Mouse (Mus musculus) midbrain, embryonic 15.5 days (tissue): ENCODE data around the gene Muc2. TPM values are rescaled to one million over a fixed set of nuclear protein-coding genes. Genes with fewer than 3 reads are reported as not detected.

ENCODE experiments used
- ATAC-seq: fragments of 200-750 bp; cut with Nextera tagmentation; replicated peaks from 2 replicates; pipeline ENCODE4 v1.8.0; 2017; ENCODE audit warnings: moderate TSS enrichment
- H3K27ac ChIP-seq: fragments of 300-500 bp; sonication (generic); 2 replicates; pipeline ENCODE4 v1.5.1; 2015; ENCODE audit warnings: mild to moderate bottlenecking, inconsistent platforms
- H3K27me3 ChIP-seq: fragments of 300-500 bp; sonication (generic); replicated peaks from 2 replicates; pipeline ENCODE4 v1.6.1; 2015; ENCODE audit warnings: inconsistent platforms
- H3K36me3 ChIP-seq: fragments of 300-500 bp; sonication (generic); replicated peaks from 2 replicates; pipeline ENCODE4 v1.6.1; 2015; ENCODE audit warnings: inconsistent platforms
- H3K4me1 ChIP-seq: fragments of 300-500 bp; sonication (generic); 2 replicates; pipeline ENCODE4 v1.6.1; 2015; ENCODE audit warnings: inconsistent platforms
- H3K4me2 ChIP-seq: fragments of 300-500 bp; sonication (generic); 2 replicates; pipeline ENCODE4 v1.6.1; 2015; ENCODE audit warnings: inconsistent platforms, mild to moderate bottlenecking, moderate library complexity
- H3K4me3 ChIP-seq: fragments of 300-500 bp; sonication (generic); 2 replicates; pipeline ENCODE4 v1.5.1; 2015; ENCODE audit warnings: mild to moderate bottlenecking, inconsistent platforms
- H3K9ac ChIP-seq: fragments of 300-500 bp; sonication (generic); 2 replicates; pipeline ENCODE4 v1.6.1; 2015; ENCODE audit warnings: mild to moderate bottlenecking, inconsistent platforms
- H3K9me3 ChIP-seq: fragments of 300-500 bp; sonication (generic); 2 replicates; pipeline ENCODE4 v1.6.1; 2016; ENCODE audit warnings: inconsistent platforms
- WGBS: fragments of 180-500 bp; shearing (Covaris S2); methylation state at CpG from one replicate; pipeline ENCODE4 v1.1.7; 2015; ENCODE audit warnings: mixed read lengths; 5-methylcytosine and 5-hydroxymethylcytosine counted together
- polyA plus RNA-seq: library from polyadenylated mRNA; unstranded; fragments of >200 nt; fragmentation: Nextera tagmentation; extraction: Ambion mirVana; gene quantifications from 2 replicates; pipeline ENCODE4 v1.2.1, GENCODE M21; 2015

Gene Muc2
- polyA plus RNA-seq, 1 experiment from 2014 or later = 0.15 TPM

DNA sequence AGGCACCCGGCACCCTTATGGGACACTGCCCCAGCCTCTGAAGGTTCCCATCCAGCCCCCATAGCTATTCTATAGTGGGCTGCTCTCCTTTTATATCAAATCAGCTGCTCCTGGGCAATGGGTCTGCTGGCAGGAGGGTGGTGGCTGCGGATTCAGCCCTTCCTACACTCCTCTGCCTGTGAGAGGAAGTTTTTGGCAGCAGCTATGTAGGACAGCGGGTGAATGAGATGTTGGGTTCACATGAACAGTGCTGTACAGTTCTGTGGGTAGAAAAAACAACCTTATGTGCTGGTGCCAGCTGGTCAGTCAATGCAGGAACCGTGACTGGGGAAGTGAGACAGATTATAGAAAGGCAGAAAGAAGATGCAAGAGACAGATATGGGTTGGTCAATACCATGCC lies 11.2 kb upstream of the Muc2 start:
- Histone ChIP-seq H3K27me3 (no peaks in the 10 kb centered on the region), H3K9ac (no peak overlapping the region), H3K9me3 (no peaks in the 10 kb centered on the region), H3K4me2 (no peak overlapping the region), H3K36me3 (no peaks in the 10 kb centered on the region), H3K27ac (no peak overlapping the region), H3K4me3 (no peak overlapping the region), H3K4me1 (no peaks in the 10 kb centered on the region)
- no peak for ATAC-seq
- WGBS = 82% methylated on average over 4 of the region's 4 CpGs

DNA sequence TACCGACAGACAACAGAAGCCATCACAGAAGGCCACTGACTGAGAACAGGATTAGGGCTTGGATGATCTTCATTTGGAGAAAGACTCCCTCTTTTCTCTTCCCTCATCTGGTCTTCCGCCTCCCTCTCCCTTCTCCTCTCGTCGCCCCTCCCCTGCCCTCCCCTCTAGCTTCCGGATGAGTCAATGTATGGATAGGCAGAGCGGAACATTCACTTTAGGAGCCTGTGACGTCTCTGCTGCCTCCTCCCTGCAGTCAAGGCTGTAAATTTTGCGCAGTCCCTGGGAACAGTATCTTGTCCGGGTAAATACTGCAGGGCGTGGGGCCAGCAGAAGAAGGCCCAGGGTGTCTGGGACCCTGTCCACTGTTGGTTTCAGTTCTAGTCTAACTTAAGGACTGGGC lies 2.8 kb upstream of the Muc2 start:
- H3K27ac ChIP-seq = no peak overlapping the region
- H3K4me1 ChIP-seq = no peaks in the 10 kb centered on the region
- ATAC-seq = no peak
- H3K4me2 ChIP-seq = no peak overlapping the region
- H3K9ac ChIP-seq = no peak overlapping the region
- no peaks in the 10 kb centered on the region for H3K36me3 ChIP-seq
- no peaks in the 10 kb centered on the region for H3K27me3 ChIP-seq
- no peak overlapping the region for H3K4me3 ChIP-seq
- H3K9me3 ChIP-seq = no peaks in the 10 kb centered on the region
- WGBS = 62% methylated on average over 10 of the region's 10 CpGs

DNA sequence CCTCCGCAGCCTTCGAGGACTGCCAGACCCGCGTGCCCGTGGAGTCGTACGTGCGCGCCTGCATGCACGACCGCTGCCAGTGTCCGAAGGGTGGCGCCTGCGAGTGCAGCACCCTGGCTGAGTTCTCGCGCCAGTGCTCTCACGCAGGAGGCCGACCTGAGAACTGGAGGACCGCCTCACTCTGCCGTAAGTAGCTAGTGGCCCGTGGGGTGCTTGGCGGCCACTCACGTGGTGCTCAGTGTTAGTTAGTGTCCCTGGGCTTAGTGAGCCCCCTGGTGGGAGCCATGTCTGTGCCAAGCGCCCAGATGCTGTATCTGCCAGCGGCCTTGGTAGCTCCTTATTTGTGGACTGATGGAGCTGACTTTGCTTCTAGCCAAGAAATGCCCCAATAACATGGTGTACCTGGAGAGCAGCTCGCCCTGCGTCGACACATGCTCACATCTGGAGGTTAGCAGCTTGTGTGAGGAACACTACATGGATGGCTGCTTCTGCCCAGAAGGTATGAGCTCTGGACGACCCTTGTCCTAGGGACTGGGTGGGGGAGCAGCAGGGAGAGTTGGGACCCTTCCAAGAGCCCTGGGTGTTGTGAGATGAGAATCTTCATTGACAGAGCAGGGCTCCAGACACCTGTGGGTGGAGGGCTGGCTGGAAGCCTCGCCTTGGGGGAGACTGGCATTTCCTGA lies 3.6 kb downstream of the Muc2 start:
- Histone ChIP-seq H3K4me3 (no peak overlapping the region; the same call in 1 of the 2 replicates), H3K4me2 (peak overlapping the region; percentile 44), H3K4me1 (no peaks in the 10 kb centered on the region), H3K27me3 (no peaks in the 10 kb centered on the region), H3K27ac (no peak overlapping the region), H3K9me3 (no peaks in the 10 kb centered on the region), H3K36me3 (no peaks in the 10 kb centered on the region), H3K9ac (no peak overlapping the region)
- no peak for ATAC-seq
- 58% methylated on average over 30 of the region's 30 CpGs for WGBS

DNA sequence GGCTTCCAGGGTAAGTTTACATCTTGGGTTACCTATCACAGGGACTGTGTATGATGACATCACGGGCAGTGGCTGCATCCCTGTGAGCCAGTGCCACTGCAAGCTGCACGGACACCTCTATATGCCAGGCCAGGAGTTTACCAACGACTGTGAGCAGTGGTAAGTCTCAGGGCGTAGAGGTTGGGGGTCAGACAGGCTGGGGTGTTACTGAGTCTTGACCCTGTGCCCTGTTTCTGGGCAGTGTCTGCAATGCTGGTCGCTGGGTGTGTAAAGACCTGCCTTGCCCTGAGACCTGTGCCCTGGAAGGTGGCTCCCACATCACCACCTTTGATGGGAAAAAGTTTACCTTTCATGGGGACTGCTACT lies 4.1 kb downstream of the Muc2 start:
- 83% methylated on average over 5 of the region's 5 CpGs for WGBS
- Histone ChIP-seq H3K36me3 (no peaks in the 10 kb centered on the region), H3K27me3 (no peaks in the 10 kb centered on the region), H3K4me1 (no peaks in the 10 kb centered on the region), H3K4me3 (no peak overlapping the region), H3K9me3 (no peaks in the 10 kb centered on the region), H3K4me2 (no peak overlapping the region), H3K9ac (no peak overlapping the region), H3K27ac (no peak overlapping the region)
- ATAC-seq = no peak

DNA sequence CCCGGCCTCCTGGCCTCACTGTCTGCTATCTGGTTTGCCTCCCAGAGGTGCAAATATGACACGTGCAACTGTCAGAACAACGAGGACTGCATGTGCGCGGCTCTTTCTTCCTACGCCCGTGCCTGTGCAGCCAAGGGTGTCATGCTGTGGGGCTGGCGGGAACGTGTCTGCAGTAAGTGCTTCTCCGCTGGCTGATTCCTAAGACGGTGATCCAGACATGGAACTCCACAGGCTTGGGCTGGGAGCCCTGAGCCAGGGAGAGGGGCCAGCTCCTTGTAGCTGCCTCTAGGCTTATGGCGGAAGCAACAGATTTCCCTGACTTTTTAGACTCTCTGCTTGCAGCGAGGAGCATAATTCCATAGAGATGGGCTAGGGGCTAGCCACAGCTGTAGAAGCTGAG lies 6.4 kb downstream of the Muc2 start:
- Histone ChIP-seq H3K27me3 (no peaks in the 10 kb centered on the region), H3K36me3 (no peaks in the 10 kb centered on the region), H3K9ac (no peak overlapping the region), H3K27ac (no peak overlapping the region), H3K4me2 (no peak overlapping the region), H3K9me3 (no peaks in the 10 kb centered on the region), H3K4me3 (no peak overlapping the region), H3K4me1 (no peaks in the 10 kb centered on the region)
- ATAC-seq = no peak
- 74% methylated on average over 13 of the region's 13 CpGs for WGBS

DNA sequence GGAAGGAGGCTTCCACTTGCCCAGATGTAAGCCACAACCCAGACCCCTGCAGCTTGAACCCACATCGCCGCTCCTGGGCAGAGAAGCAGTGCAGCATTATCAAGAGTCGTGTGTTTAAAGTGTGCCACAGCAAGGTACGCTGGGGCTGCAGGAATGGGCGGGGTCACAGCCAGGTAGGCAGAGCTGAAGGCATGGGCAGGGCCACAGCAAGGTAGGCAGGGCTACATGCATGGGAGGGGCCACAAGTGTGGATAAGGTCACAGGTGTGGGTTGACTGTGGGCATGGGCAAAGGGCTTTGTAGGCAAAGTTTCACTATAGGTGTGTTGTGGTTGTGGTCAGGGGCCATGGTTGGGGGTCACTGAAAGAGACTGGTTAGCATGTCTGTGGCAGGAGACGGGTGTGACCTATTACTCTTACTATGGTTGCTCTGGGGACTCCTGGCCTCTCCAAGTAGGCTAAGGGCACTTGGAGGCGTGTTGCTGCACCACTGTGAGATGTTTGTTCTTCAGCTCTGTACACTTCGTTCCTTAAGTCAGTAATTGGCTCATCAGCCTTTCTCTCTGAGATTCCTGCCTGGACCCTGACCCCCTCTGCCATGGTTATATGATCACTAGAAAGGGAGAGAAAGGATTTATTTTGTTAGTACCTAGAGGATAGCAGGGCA lies 9.5 kb downstream of the Muc2 start:
- H3K27ac ChIP-seq = no peak overlapping the region
- no peak overlapping the region for H3K4me3 ChIP-seq
- no peak for ATAC-seq
- no peaks in the 10 kb centered on the region for H3K9me3 ChIP-seq
- 83% methylated on average over 8 of the region's 8 CpGs for WGBS
- no peak overlapping the region for H3K4me2 ChIP-seq
- no peaks in the 10 kb centered on the region for H3K4me1 ChIP-seq
- H3K36me3 ChIP-seq = no peaks in the 10 kb centered on the region
- H3K27me3 ChIP-seq = no peaks in the 10 kb centered on the region
- no peak overlapping the region for H3K9ac ChIP-seq

DNA sequence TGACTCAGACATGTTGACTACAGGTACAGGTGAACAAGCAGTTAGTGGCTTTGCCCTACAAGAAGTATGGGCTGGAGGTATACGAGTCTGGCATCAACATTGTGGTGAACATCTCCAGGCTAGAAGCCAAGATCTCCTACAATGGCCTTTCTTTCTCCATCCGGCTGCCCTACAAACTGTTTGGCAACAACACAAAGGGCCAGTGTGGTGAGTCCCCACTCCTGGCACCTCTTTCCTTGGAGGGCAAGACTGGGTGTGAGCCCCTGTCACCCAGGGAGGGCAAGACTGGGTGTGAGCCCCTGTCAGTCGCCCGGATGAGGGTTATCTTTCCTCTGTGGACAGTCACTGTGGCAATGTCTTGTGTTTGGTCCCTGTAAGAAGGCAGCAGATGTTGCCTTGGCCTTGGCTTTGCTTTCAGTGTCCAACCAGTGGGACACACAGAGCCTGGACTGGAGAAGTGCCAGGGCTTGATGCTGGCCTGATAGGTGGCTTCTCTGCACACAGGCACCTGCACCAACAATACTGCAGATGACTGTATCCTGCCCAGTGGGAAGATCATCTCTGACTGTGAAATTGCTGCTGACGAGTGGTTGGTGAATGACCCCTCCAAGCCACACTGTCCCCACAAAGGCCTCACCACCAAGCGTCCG lies 57.4 kb downstream of the Muc2 start:
- H3K9ac ChIP-seq = no peak overlapping the region
- H3K27me3 ChIP-seq = no peaks in the 10 kb centered on the region
- H3K4me3 ChIP-seq = no peak overlapping the region
- H3K9me3 ChIP-seq = no peaks in the 10 kb centered on the region
- H3K36me3 ChIP-seq = no peaks in the 10 kb centered on the region
- H3K4me1 ChIP-seq = no peaks in the 10 kb centered on the region
- no peak overlapping the region for H3K27ac ChIP-seq
- 85% methylated on average over 7 of the region's 7 CpGs for WGBS
- no peak overlapping the region for H3K4me2 ChIP-seq
- ATAC-seq = no peak

DNA sequence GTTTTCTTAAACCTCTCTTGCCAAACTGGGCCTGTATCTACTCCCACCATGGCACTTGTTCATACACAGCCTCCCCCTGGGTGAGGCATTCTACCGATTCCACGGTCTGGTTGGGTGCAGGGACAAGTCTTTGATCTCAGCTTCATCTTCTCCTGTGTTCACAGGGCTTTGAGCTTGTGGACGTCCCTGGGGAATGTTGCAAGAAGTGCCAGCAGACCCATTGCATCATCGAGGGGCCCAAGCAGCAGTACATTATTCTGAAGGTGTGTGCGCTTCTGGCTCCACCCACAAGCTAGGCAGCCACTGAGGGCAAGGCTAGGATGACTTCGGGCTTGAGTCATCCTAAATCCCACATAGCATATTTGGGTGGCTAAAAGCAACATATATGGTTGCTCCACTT lies 62.4 kb downstream of the Muc2 start:
- ATAC-seq = no peak
- Histone ChIP-seq H3K4me1 (no peaks in the 10 kb centered on the region), H3K9me3 (no peaks in the 10 kb centered on the region), H3K9ac (no peak overlapping the region), H3K4me2 (no peak overlapping the region), H3K27ac (no peak overlapping the region), H3K27me3 (no peaks in the 10 kb centered on the region), H3K4me3 (no peak overlapping the region), H3K36me3 (no peaks in the 10 kb centered on the region)
- WGBS = 77% methylated on average over 6 of the region's 6 CpGs

DNA sequence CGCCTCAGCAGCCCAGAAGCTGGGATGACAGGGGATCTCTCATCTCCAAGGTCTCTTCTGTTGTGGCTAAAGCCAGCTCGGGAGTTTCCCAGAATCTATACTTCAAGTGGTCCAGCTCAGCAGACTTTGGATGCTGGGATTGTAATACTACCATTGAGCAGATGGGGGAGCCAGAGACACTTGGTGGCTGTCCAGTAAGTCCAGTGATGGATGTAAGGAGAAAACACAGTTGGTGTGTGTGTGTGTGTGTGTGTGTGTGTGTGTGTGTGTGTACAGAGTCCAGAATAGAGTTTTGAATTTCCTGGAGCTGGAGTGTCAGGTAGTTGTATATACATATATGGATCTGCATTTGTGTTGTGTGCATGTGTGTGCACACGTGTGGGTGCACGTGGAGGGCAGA lies 65.7 kb downstream of the Muc2 start:
- Histone ChIP-seq H3K36me3 (no peaks in the 10 kb centered on the region), H3K27me3 (no peaks in the 10 kb centered on the region), H3K27ac (no peak overlapping the region), H3K4me1 (no peaks in the 10 kb centered on the region), H3K9me3 (no peaks in the 10 kb centered on the region), H3K4me2 (no peak overlapping the region), H3K9ac (no peak overlapping the region), H3K4me3 (no peak overlapping the region)
- peak; percentile 39; the same call in 1 of the 2 replicates for ATAC-seq
- WGBS = 52% methylated on average over 4 of the region's 4 CpGs

DNA sequence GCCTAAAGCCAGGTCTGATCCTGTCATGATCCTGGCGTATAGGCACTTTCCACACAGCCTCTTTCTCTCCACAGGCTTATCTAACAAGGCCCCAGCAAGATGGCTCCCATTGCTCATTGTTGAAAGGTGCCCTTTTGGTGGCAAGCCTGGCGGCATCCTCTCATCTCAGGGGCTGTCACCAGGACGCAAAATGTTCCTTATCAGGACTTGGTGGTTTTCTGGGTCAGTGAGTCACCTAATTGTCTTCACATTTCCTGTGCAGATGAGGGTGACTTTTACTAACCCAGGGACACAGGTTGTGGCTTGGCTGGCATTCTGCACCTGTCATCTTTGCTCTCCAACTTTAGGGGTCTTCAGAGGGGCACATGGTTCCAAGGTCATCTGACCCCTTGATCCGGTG lies 68.2 kb downstream of the Muc2 start:
- Histone ChIP-seq H3K9ac (no peak overlapping the region), H3K36me3 (no peaks in the 10 kb centered on the region), H3K4me1 (no peaks in the 10 kb centered on the region), H3K4me2 (no peak overlapping the region), H3K27ac (no peak overlapping the region), H3K9me3 (no peaks in the 10 kb centered on the region), H3K4me3 (no peak overlapping the region), H3K27me3 (no peaks in the 10 kb centered on the region)
- 75% methylated on average over 4 of the region's 4 CpGs for WGBS
- ATAC-seq = no peak

DNA sequence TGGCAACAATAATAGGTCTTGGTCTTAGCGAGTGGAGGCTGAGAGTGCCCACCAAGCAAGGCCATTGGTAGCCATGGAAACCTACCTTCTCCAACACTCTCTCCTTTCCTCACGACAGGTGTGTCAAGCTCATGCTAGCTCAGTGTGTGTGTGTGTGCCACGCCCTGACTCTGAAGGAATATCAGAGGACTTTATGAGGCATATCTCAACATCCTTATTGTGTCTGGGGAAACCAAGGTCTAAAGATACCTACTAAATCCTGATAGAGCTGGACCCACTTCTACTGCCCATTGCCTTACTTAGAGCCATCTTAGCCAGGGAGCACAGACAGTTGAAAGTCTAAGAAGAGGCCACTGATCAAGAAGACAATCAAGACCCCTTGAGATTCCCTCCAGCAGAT lies 80.4 kb downstream of the Muc2 start:
- Histone ChIP-seq H3K4me1 (0 out of 2 replicates have a peak, but pooled peaks cover 4% of the 10 kb centered on the region), H3K9ac (no peak overlapping the region), H3K27ac (no peak overlapping the region), H3K4me2 (no peak overlapping the region), H3K36me3 (no peaks in the 10 kb centered on the region), H3K27me3 (no peaks in the 10 kb centered on the region), H3K4me3 (no peak overlapping the region), H3K9me3 (no peaks in the 10 kb centered on the region)
- ATAC-seq = no peak
- WGBS = 89% methylated on average over 3 of the region's 3 CpGs

DNA sequence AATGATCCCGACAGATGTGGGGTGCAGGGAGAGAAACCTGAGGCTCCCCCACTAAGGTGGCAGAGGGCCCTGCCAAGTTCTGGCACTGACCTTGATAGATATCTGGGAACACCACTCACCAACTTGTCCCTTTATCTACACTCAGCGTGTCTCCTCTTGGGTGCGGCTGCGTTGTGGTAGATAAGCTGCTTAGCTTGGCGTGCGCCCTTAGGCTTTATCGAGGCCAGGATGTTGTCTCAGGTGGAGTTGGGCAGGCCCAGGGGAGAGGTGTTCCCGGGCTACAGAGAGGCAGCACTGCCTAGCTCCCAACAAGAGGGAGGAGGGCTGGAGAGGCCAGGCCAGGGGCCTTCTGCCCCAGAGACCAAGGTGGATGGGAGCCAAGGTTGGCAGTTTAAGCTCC lies 80.8 kb downstream of the Muc2 start:
- Histone ChIP-seq H3K4me1 (0 out of 2 replicates have a peak, but pooled peaks cover 4% of the 10 kb centered on the region), H3K27ac (no peak overlapping the region), H3K36me3 (no peaks in the 10 kb centered on the region), H3K27me3 (no peaks in the 10 kb centered on the region), H3K9me3 (no peaks in the 10 kb centered on the region), H3K4me2 (no peak overlapping the region), H3K9ac (no peak overlapping the region), H3K4me3 (no peak overlapping the region)
- WGBS = 84% methylated on average over 8 of the region's 8 CpGs
- ATAC-seq = no peak
